Mouse (Mus musculus): ENCODE measurements at regions not wholly inside any gene's neighbourhood (a gene's known extent, or its start where the extent isn't known, plus 50 kb on each side); places are given as distances from the start of the nearest gene placed in this dataset.

GRCm38 (mm10) chr1:168908192-168908591 lies 476.1 kb upstream of the Pbx1 start:
- TF ChIP-seq POLR2A (IDR thresholded peaks at IDR 0.05; ENCODE audit: control insufficient read depth in 1 of 2, insufficient read depth in 1 of 2, low read depth in 1 of 2, low read length in 2 of 2, poor library complexity in 1 of 2) (no peak), MAFK (IDR thresholded peaks at IDR 0.05; ENCODE audit: borderline replicate concordance, low read depth, low read length) (no peak), TCF12 (IDR thresholded peaks at IDR 0.05; ENCODE audit: low read depth, low read length) (no peak), CTCF (IDR thresholded peaks at IDR 0.05 in 2 of 3, conservative IDR thresholded peaks at IDR 0.05 in 1 of 3; ENCODE audit: control insufficient read depth in 1 of 3, insufficient read depth in 1 of 3, low read depth in 2 of 3, low read length in 3 of 3, poor library complexity in 1 of 3, severe bottlenecking in 1 of 3) (no peak), SIN3A (IDR thresholded peaks at IDR 0.05; ENCODE audit: low read length) (no peak), EP300 (IDR thresholded peaks at IDR 0.05; ENCODE audit: low read depth in 1 of 2, low read length in 2 of 2) (no peak), USF1 (IDR thresholded peaks at IDR 0.05; ENCODE audit: low read depth, low read length) (no peak), MAX (IDR thresholded peaks at IDR 0.05; ENCODE audit: low read length) (no peak), MYC (IDR thresholded peaks at IDR 0.05; ENCODE audit: low read depth, low read length) (no peak), MYB (IDR thresholded peaks at IDR 0.05; ENCODE audit: low read depth, low read length) (no peak), ZC3H11A (IDR thresholded peaks at IDR 0.05; ENCODE audit: low read depth, low read length) (no peak)

Measured in MEL (cell line).